Mouse (Mus musculus) Patski (cell line): ENCODE measurements around the gene Mesp1. TPM values are rescaled to one million over a fixed set of nuclear protein-coding genes. Genes with fewer than 3 reads are reported as not detected.
"Not testable (repeated sequence)": the region's sequence is repeated elsewhere in the genome, so short reads cannot be mapped to it uniquely, and the experiment has no call there.

Experiments
- ATAC-seq: fragments of 100-300 bp; one replicate; pipeline ENCODE4 v1.8.0; 2021
- CTCF ChIA-PET: fragments of 350-600 bp; sonication (Branson Sonifier 250); formaldehyde crosslinking; loops from one replicate; lab custom pipeline; 2022; ENCODE audit warnings: inconsistent platforms; lab: Charles Lee
- POLR2A ChIA-PET: fragments of 350-600 bp; sonication (Branson Sonifier 250); formaldehyde crosslinking; loops from one replicate; lab custom pipeline; 2022; ENCODE audit warnings: antibody characterized with exemption, inconsistent platforms; lab: Charles Lee
- DNase-seq: peaks from one replicate; pipeline ENCODE4 v3.0.0-alpha.2; 2011; ENCODE audit warnings: low read depth, low spot score
- H3K27me3 ChIP-seq: fragments of 371-371 bp; one replicate; pipeline ENCODE4 v1.5.1; 2021
- CTCF ChIP-seq: fragments of 100-300 bp; IDR thresholded peaks from one replicate; pipeline ENCODE4 v1.5.1; 2021
- in situ Hi-C: fragments of 300-500 bp; cut with MboI; formaldehyde crosslinking; loops from 3 replicates; pipeline ENCODE4 v1.11.1; 2018; ENCODE audit warnings: low pct_unique_long_range_greater_than_20kb, mixed read lengths
- polyA plus RNA-seq: library from polyadenylated mRNA; unstranded; gene quantifications from one replicate; pipeline ENCODE4 v1.2.3, GENCODE M21; 2021

Mesp1 gene
- polyA plus RNA-seq, 1 experiment from 2014 or later = not detected

DNA sequence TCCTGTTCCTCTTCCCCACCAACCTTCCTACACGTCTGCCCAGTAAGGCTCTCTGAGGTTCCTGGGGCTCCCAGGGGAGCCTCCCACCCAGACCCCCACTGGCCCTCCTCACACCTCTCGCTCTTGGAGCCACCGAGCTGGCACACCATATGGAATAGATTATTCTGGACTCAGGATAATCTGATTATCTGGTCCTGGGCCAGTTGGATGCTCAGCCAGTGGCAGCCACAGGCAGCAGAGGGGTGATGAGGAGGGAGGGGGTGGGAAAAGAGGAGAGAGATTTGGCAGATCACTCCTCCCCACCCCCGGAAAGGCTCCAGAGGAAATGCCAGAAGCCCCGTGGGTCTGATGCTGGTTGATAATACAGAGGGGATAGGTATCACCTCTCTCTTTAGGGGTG lies 5.0 kb upstream of the Mesp1 start:
- H3K27me3 ChIP-seq = no peaks in the 10 kb centered on the region
- no peak for ATAC-seq
- no peak for DNase-seq
- CTCF ChIA-PET = interaction anchor here (0.8 to 3.3 kb wide), 6 partner anchors 11 to 115 kb away, joined by 3 to 19 read pairs (median 3); partner anchors contain the start of gene Mesp2
- no peak for TF ChIP-seq CTCF
- POLR2A ChIA-PET = interaction anchor here (0.7 to 1.5 kb wide), 2 partner anchors 75 to 101 kb away, joined by 3 to 4 read pairs; no protein-coding TSS in a partner anchor
- in situ Hi-C loops = loop anchor here (5.0 kb wide), 1 partner anchor 109 kb away; no protein-coding TSS in a partner anchor

DNA sequence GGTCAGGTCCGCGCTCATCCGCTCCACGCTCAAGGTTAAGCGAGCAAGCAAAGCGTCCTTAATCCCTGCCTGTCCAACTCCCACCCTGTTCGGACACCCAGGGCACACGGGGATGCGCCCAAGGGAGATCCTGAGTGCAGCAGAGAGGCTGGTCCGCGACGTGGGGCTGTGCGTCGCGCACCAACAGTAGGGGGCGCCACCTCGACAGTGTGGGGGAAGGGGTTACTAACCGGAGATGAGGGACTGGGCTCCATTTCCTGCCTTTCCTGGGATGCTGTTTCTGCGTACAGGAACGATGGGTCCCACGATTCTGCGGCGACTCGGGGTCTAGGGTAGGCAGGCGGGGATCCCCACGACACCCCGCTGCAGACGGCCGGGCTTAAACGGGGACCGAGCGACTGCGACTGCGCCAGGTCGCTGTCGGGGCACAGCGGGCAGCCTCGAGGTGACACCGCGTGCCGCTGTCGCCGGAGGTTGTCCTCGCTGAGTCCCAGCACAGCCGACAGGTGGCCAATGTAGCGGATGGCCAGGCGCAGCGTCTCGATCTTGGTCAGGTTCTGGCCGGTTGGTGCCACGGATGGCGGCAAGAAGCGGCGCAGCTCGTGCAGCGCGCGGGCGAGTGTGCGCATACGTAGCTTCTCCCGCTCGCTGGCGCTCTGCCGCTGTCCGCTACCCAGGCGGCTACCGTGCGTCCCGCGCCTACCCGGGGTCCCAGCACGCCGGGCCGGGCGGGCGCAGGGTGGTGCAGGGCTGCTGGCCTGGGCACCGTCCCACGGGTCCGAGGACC lies 760 bp downstream of the Mesp1 start:
- in situ Hi-C loops = no loop called here
- no peak for ATAC-seq
- no peak for TF ChIP-seq CTCF
- H3K27me3 ChIP-seq = peaks cover 21% of the 10 kb centered on the region
- POLR2A ChIA-PET = no interaction called here
- CTCF ChIA-PET = interaction anchor here (1.5 to 1.6 kb wide), 3 partner anchors 10 to 121 kb away, joined by 3 to 9 read pairs (median 8); no protein-coding TSS in a partner anchor
- DNase-seq = no peak

DNA sequence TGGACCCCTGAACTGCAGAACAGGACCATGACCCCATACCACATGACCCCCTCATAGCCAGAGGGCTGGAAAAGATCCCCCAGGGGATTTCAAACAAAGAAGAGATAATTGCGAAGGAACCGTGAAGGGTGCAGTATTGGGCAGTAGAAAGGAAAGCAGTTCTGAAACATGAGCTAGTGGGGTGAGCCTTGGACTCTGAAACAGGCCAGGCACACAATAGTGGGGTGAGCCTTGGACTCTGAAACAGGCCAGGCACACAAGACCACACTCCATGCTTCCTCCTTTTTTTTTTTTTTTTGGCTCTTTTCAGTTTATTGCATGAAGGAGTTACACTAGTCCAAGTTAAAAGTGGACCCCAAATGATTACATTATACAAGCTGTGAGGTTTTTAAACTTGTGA lies 3.8 kb downstream of the Mesp1 start:
- CTCF ChIA-PET = interaction anchor here (0.8 kb wide), 1 partner anchor 9 kb away, joined by 6 read pairs; no protein-coding TSS in a partner anchor
- in situ Hi-C loops, DNase-seq, POLR2A ChIA-PET, ATAC-seq: not testable (repeated sequence)
- H3K27me3 ChIP-seq = peaks cover 21% of the 10 kb centered on the region

DNA sequence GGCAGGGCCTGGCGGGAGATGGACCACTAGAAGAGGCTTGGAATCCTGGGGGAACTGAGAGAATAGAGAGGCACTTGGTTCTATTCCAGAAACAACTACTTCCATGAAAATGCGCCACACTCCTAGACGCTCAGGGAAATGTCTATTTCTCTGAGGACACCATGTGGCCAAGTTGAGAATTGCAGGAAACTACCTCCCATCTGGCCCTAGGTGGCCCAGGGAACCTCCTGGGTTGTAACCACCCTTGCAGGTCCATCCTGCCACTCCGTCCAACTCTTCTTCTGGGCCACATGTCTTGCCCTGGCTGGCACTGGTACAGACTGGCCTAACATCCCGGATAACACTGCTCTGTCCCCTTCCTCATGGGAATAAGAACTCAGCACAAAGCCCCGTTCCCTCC lies 7.3 kb downstream of the Mesp1 start:
- ChIA-PET POLR2A (interaction anchor here (0.7 kb wide), 1 partner anchor 228 kb away, joined by 6 read pairs; no protein-coding TSS in a partner anchor), CTCF (interaction anchor here (1.0 to 1.9 kb wide), 5 partner anchors 10 to 128 kb away, joined by 3 to 9 read pairs (median 3); no protein-coding TSS in a partner anchor)
- H3K27me3 ChIP-seq = peaks cover 6% of the 10 kb centered on the region
- TF ChIP-seq CTCF = no peak
- peak; percentile 60 for ATAC-seq
- no peak for DNase-seq
- in situ Hi-C loops = no loop called here

DNA sequence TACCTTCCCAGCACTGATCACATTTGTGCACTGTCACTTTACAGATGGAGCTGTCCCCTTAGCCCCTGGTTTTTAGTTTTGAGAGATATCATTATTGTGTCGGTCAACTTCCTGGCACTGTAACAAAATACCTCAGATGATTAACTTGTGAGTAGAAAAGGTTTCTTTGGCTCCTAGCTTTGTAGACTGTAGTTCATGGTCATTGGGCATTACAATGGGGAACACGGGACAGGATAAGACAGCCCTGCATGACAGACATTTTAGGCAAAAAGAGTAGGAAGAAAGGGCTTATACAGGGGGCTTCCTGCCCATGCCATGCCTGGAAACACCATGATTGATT lies 11.1 kb downstream of the Mesp1 start:
- POLR2A ChIA-PET = no interaction called here
- CTCF ChIA-PET = no interaction called here
- no peak for ATAC-seq

DNA sequence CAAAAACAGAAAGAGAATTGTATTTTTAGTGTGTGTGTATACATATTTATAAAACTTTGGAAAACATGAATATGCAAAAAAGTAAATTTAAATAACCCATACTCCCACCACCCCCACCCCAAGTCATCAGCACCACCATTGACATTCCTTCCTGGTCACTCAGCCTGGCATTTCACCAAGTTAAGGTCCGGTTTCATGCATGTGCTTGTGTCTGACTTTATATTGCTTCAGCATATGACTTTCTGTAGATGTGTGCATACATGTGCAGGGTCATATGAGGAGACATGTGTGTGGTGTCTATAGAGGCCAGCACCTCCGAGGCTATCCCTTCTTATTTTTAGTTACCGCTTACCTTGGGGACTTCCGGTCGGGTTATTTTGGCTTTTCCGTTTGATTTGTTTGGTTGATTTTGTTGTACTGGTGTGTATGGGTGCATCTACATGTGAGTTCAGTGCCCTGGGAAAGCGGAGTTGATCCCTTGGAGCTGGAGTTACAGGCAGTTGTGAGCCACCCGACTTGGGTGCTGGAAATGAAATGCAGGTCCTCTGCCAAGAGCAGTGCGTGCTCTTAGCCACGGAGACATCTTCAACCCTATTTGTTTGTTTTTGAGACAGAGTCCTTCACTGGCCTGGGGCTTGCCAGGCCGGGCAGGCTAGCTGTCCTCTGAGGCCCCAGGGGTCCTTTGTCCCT lies 11.6 kb downstream of the Mesp1 start:
- TF ChIP-seq CTCF = no peak
- no peaks in the 10 kb centered on the region for H3K27me3 ChIP-seq
- in situ Hi-C loops = no loop called here
- CTCF ChIA-PET = interaction anchor here (1.0 to 1.3 kb wide), 2 partner anchors 12 to 54 kb away, joined by 3 to 6 read pairs; no protein-coding TSS in a partner anchor
- ATAC-seq = no peak
- DNase-seq = no peak
- POLR2A ChIA-PET = no interaction called here

More for the DNA sequence above, 11.1 kb downstream of the Mesp1 start:
- TF ChIP-seq CTCF = no peak
- in situ Hi-C loops = no loop called here
- H3K27me3 ChIP-seq = no peaks in the 10 kb centered on the region
- DNase-seq = no peak

DNA sequence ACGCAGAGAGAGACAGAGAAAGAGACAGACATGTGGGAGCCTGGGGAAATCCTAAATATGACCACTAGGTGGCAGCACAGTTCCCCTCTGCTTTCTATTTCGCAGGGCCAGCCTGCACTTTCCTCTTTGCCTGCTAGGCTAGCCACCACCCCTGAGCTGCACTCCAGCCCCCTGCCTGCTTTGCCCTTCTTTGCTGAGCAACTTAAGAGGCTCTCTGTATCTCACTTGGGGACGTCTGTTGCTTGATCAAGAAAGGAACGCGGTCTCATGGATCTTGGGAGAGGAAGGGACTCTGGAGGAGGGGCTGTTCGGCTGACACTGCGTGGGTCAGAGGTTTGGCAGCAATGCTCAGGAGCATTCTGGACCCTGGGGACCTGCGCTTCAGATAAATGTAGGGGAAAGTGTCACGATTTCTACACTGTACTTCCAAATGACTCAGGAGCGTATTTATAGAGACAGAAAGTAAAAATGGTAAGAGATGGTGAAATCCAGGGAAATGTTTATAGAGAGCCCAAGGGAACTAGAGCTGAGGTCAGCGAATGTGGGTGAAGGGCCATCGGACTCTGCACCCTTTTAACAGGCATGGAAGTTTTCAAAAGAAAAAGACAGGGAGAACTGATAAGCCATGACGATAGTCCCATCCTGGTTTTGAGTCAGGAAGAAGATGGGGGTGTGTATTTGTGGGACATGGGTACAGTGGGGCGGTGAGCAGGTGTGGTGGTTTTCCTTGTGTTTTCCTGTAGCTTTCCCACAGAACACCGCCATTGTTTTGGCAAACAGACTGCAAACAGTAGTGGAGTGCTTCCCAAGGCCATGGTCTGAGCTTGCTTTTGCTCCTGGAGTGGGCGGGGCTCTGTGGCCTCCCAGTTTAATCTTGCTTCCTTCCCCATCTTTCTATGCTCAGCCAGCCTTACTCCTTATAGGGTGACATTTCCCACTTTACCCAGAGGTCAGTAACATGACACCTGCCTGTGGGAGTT lies 12.7 kb downstream of the Mesp1 start:
- ATAC-seq (peak; percentile 82), DNase-seq (peak; percentile 7)
- TF ChIP-seq CTCF = peak; percentile 85
- ChIA-PET CTCF (interaction anchor here (0.7 to 1.6 kb wide), 13 partner anchors 9 to 140 kb away, joined by 3 to 11 read pairs (median 3); no protein-coding TSS in a partner anchor), POLR2A (no interaction called here)
- H3K27me3 ChIP-seq = peaks cover 4% of the 10 kb centered on the region
- in situ Hi-C loops = no loop called here

DNA sequence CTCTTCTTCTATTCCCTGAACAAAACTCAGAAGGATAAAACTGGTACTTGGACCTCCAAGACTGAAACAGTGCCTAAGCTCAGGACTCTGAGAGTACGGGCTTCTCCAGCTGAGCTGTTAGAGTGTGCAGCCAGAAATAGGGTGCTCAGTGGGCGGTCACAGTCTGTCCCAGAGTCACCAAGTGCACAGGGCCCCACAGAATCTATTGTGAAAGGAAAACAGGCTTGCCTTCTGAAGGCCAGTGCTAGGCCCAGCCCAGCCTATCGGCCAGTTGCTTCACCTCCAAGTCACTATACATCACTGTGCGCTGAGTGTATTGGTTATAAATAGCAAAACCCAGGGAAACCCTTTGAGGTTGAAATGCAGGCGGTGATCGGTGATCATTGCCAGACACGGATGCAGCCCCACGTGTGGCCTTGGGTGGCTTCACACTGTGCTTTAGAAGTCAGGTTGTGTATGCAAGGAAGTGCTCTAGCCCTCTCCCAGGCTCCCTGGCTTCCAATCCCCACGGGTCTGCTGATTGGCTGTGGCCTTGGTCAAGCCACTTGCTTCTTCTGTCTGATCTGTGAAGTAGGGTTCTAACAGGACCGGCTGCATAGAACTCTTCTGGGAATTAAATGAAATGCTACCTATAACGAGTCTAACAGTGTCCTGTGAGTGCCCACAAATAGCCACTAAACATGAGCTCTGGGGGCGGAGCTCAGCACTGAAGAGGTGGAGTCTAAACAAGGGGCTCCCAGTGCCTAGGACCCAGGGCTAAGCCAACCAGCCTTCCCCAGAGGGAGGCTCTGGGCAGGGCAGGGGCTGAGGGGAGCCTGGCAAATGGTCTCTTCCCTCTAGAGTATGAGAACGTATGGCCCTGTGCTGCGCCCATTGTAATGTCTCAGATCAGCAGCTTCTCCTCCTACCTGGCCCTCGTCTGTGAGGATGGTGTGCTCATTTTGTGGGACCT lies 21.8 kb downstream of the Mesp1 start:
- ChIA-PET POLR2A (no interaction called here), CTCF (interaction anchor here (1.2 kb wide), 1 partner anchor 9 kb away, joined by 3 read pairs; no protein-coding TSS in a partner anchor)
- DNase-seq = no peak
- in situ Hi-C loops = no loop called here
- no peak for ATAC-seq
- H3K27me3 ChIP-seq = peaks cover 4% of the 10 kb centered on the region
- TF ChIP-seq CTCF = no peak

DNA sequence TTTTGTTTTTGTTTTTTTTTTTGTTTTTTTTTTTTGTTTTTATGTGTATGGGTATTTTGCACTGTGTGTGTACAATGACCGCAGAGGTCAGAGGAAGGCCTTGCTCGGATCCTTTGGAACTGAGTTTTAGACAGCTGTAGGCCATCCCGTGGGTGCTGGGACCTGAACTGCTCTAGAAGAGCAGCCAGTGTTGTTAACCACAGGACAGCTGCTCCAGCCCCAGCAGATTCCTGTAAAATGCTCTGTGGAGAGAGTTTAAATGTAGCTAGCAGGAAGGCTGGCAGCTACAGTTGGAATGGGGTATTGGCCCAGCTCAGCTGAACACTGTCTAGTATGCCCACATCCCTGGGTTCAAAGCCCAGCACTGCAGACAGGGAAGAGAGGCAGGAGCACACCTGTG lies 23.9 kb downstream of the Mesp1 start:
- no peak for ATAC-seq
- no peak for TF ChIP-seq CTCF
- no peaks in the 10 kb centered on the region for H3K27me3 ChIP-seq
- no peak for DNase-seq
- CTCF ChIA-PET = interaction anchor here (1.1 to 1.4 kb wide), 2 partner anchors 11 to 14 kb away, joined by 3 to 6 read pairs; no protein-coding TSS in a partner anchor
- POLR2A ChIA-PET = no interaction called here
- in situ Hi-C loops = no loop called here
